Mouse (Mus musculus) ES-Bruce4 (cell line): ENCODE measurements around the gene Pnmt.

Experiments
- CTCF ChIP-seq: IDR thresholded peaks from one replicate; pipeline ENCODE4 v1.8.1; 2011; ENCODE audit warnings: low read depth, low read length
- EP300 ChIP-seq: IDR thresholded peaks from 2 replicates; pipeline ENCODE4 v1.6.1; 2011; ENCODE audit warnings: low read depth, low read length; ENCODE audit not compliant: insufficient read depth

DNA sequence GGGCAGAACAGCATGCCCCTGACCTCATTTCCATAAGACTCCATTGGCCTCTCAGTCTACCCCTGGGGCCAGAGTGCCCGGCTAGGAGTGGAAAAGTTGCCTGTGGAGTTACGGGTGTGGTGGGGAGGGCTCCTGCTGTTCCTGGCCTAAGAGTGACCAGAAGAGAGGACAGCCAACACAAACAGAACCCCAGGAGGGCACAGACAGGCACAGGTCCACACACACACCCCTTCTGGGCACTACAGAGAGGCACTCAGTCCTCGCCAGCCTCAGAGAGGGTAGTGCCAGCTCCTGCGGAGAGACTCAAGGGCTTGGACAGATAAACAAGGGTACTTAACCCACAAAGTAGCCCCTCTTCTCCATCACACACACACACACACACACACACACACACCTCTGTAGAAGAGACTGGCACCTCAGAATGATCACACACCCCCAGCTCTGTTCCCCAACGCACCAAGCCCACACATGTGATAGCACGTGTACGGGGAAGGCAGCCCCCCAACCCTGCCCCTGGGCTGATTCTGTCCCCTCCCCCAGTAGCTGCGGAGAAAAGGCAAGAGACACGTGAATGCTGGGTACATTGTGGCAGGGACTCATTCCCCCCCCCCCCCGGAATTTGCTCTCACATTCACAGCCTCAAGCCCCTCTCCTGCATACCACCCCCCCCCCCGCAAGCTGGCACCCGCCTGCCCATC lies 38.7 kb upstream of the Pnmt start:
- no peak for TF ChIP-seq CTCF
- no peak for TF ChIP-seq EP300
